ENCODE assay signal across 7 mouse cellular contexts in genomic region chr5:134007127-134007771, GRCm38 (mm10).
A peak's percentile ranks its signal among the peaks of the same experiment; 100 is the strongest.
DNase-seq lines count a peak whose midpoint lies in the region; ATAC-seq and TF ChIP-seq lines count a peak whose summit lies in the region.

No protein-coding gene starts in this region.

- no peak for TF ChIP-seq CTCF in E14TG2a.4 (conservative IDR thresholded peaks at IDR 0.05; ENCODE audit: low read length)

- 26% methylated on average over 3 of the region's 3 CpGs for WGBS in limb, embryonic 10.5 days
- 20% methylated on average over 3 of the region's 3 CpGs for WGBS in neural tube, embryonic 14.5 days

- H3K4me3 ChIP-seq in E14TG2a.4 (replicated peaks; ENCODE audit: low read length) (peak overlapping the region; percentile 32; the same call in 1 of the 2 replicates), ES-E14 (ENCODE audit: insufficient read depth in 1 of 2, low read depth in 1 of 2, low read length in 2 of 2, poor library complexity in 1 of 2, severe bottlenecking in 1 of 2) (no peak overlapping the region)
- H3K4me3 ChIP-seq in limb, embryonic 10.5 days, result no peak overlapping the region
- no peak overlapping the region for H3K4me3 ChIP-seq in neural tube, embryonic 14.5 days (ENCODE audit: low read depth, low read length)

- in situ Hi-C loops in ES-E14 (cut with MboI; ENCODE audit: low sequenced_read_pairs in 2 of 2, unreplicated experiment in 2 of 2), result no loop called here

- H3K9ac ChIP-seq in ES-E14 (ENCODE audit: insufficient read depth, low read depth, low read length, poor library complexity, severe bottlenecking), result peak overlapping the region; percentile 59; the same call in 1 of the 2 replicates
- no peak overlapping the region for H3K9ac ChIP-seq in neural tube, embryonic 14.5 days (replicated peaks; ENCODE audit: low read depth, low read length)

- H3K27me3 ChIP-seq in E14TG2a.4 (ENCODE audit: insufficient read depth, low read length), result no peaks in the 10 kb centered on the region; the same call in 1 of the 2 replicates
- H3K27me3 ChIP-seq in limb, embryonic 10.5 days (ENCODE audit: low read depth, poor library complexity, severe bottlenecking), result peaks cover 12% of the 10 kb centered on the region; the same call in 1 of the 2 replicates
- H3K27me3 ChIP-seq in neural tube, embryonic 14.5 days (ENCODE audit: control insufficient read depth, insufficient read depth, low read length), result no peaks in the 10 kb centered on the region

- ATAC-seq in neural tube, embryonic 14.5 days (ENCODE audit: low read depth), result peak; percentile 28; the same call in 1 of the 2 replicates
- no peak for ATAC-seq in activated CD4-positive, CD25-positive, alpha-beta regulatory T cell, adult 4 months

- H3K9me3 ChIP-seq in E14TG2a.4 (ENCODE audit: low read length) (no peaks in the 10 kb centered on the region), ES-E14 (ENCODE audit: control insufficient read depth, insufficient read depth, low read depth, low read length) (no peaks in the 10 kb centered on the region)
- H3K9me3 ChIP-seq in limb, embryonic 10.5 days (replicated peaks), result no peaks in the 10 kb centered on the region
- no peaks in the 10 kb centered on the region for H3K9me3 ChIP-seq in neural tube, embryonic 14.5 days (ENCODE audit: control insufficient read depth, low read length)

- H3K36me3 ChIP-seq in E14TG2a.4 (ENCODE audit: insufficient read depth, low read length), result no peaks in the 10 kb centered on the region
- no peaks in the 10 kb centered on the region for H3K36me3 ChIP-seq in ES-E14 (ENCODE audit: control insufficient read depth, insufficient read depth, low read length, poor library complexity, severe bottlenecking)
- no peaks in the 10 kb centered on the region for H3K36me3 ChIP-seq in limb, embryonic 10.5 days
- no peaks in the 10 kb centered on the region for H3K36me3 ChIP-seq in neural tube, embryonic 14.5 days (ENCODE audit: control insufficient read depth, insufficient read depth, low read length)

- H3K27ac ChIP-seq in ES-E14 (ENCODE audit: insufficient read depth, low read depth, low read length, poor library complexity, severe bottlenecking), result peak overlapping the region; percentile 85
- peak overlapping the region; percentile 83 for H3K27ac ChIP-seq in limb, embryonic 10.5 days
- no peak overlapping the region for H3K27ac ChIP-seq in neural tube, embryonic 14.5 days (ENCODE audit: low read depth, low read length)

- H3K4me2 ChIP-seq in neural tube, embryonic 14.5 days (ENCODE audit: low read depth, low read length), result no peak overlapping the region

- DNase-seq in ES-E14 (ENCODE audit: low read depth, low spot score), result peak; percentile 97
- DNase-seq in gastrocnemius, postnatal 25 days, result peak; percentile 27
- DNase-seq in limb, embryonic 10.5 days (ENCODE audit: low spot score), result no peak
- DNase-seq in layer of hippocampus, postnatal 10 days (ENCODE audit: low spot score in 2 of 2), result no peak

- H3K4me1 ChIP-seq in E14TG2a.4 (replicated peaks; ENCODE audit: low read depth, low read length) (peaks cover 30% of the 10 kb centered on the region), ES-E14 (ENCODE audit: control insufficient read depth in 2 of 2, insufficient read depth in 2 of 2, low read length in 2 of 2, poor library complexity in 1 of 2) (peaks cover 2 to 3% of the 10 kb centered on the region in 2 experiments; a peak in 1 of 4 replicates)
- peaks cover 36% of the 10 kb centered on the region for H3K4me1 ChIP-seq in limb, embryonic 10.5 days
- peaks cover 5% of the 10 kb centered on the region for H3K4me1 ChIP-seq in neural tube, embryonic 14.5 days (ENCODE audit: control insufficient read depth, insufficient read depth, low read length)

TF ChIP-seq in ES-E14, 5 proteins besides CTCF, POLR2A, EP300 and RAD21:
- TF ChIP-seq HCFC1 (IDR thresholded peaks at IDR 0.05; ENCODE audit: borderline replicate concordance, insufficient read depth, low read length) (0 out of 2 replicates have a peak, but pooled peaks have one; percentile 0), CHD2 (IDR thresholded peaks at IDR 0.05; ENCODE audit: low read depth, low read length) (no peak)
TF ChIP-seq in ES-E14: peak in this region for 1.

Comparison
In these comparisons a context has a peak if more than half of its experiments do, and no peak if none do; other contexts are left out.
1. DNase-seq: peak in ES-E14 (single experiment) and gastrocnemius, postnatal 25 days (single experiment); none in limb, embryonic 10.5 days (single experiment) and layer of hippocampus, postnatal 10 days (0 of 2).